Mouse (Mus musculus): ENCODE data around the gene Specc1l.

DNA sequence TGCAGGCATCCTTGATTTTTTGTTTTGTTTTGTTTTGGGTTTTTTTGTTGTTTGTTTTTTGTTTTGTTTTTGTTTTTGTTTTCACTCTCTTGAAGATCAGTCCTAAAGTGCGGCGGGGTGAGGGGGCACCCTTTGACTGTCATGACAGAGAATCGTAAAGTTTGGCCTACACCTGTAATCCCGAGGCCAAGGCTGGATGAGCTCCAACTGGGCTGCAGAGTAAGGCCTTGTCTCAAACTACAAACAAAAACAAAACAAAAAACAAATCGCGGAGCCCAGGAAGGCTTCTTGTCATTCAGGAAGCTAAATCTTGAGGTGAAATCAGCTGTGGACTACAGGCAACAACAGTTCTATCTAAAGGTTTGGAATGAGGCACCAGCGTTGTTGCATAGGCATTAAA is 1.1 kb downstream of the Specc1l start:
- TF ChIP-seq CTCF (IDR thresholded peaks at IDR 0.05; ENCODE audit: low read depth) (no peak), EP300 (optimal IDR thresholded peaks at IDR 0.05) (no peak)
